Mouse (Mus musculus) WW6 (cell line): ENCODE results near the gene Thy1.

Experiments
- DNase-seq: peaks from one replicate; pipeline ENCODE4 v3.0.0-alpha.2; 2013; ENCODE audit warnings: low read depth, low spot score

Thy1 gene

DNA sequence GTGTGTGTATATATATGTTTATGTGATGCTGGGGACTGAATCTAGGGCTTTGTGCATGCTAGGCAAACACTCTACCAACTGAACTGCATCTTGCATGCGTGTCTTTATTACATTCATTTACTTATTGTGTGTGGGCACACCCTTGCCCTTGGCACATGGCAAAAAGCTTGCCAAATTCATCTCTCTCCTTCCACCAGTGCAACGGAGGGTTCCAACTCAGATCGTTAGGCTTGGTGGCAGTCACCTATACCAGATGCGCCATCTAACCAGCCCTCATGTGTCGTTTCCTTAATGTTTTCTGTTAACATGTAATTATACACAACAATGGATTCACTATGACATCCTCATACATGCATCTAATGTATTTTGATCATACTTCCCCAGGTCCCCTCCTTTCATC is 39.1 kb downstream of the Thy1 start:
- DNase-seq: no peak

GRCm38 (mm10) chr9:44083392-44084121 is 40.4 kb downstream of the Thy1 start:
- DNase-seq: no peak

GRCm38 (mm10) chr9:44084236-44084635 is 41.1 kb downstream of the Thy1 start:
- no peak for DNase-seq

DNA sequence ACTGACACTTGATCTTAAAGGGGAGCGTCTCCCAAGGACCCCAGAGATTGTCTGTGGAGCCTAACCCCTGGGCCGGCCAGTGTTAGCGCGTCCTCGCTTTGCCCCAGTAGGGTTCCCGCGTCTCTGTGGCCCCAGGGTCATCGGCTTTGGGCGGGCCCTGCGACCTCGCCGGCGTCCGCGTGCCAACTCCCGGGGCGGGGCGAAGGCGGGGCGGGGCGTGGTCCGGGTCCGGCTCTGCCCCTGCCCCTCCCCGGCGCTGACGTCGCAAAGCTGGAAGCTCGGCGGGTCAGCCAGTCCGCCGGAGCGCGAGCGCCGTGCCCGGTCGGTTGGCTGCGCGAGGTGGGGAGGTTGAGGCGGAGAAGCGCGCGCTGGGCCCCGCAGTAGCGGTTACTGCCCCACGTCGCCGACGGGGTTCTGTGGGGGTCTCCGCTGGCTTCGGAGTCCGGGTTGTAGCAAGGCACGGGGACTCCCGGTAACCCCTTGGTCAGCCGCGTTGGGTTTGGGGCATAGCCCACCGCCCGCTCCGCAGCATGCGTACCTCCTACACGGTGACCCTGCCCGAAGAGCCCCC is 41.6 kb downstream of the Thy1 start:
- no peak for DNase-seq

GRCm38 (mm10) chr9:44085276-44085675 is 42.1 kb downstream of the Thy1 start:
- no peak for DNase-seq

DNA sequence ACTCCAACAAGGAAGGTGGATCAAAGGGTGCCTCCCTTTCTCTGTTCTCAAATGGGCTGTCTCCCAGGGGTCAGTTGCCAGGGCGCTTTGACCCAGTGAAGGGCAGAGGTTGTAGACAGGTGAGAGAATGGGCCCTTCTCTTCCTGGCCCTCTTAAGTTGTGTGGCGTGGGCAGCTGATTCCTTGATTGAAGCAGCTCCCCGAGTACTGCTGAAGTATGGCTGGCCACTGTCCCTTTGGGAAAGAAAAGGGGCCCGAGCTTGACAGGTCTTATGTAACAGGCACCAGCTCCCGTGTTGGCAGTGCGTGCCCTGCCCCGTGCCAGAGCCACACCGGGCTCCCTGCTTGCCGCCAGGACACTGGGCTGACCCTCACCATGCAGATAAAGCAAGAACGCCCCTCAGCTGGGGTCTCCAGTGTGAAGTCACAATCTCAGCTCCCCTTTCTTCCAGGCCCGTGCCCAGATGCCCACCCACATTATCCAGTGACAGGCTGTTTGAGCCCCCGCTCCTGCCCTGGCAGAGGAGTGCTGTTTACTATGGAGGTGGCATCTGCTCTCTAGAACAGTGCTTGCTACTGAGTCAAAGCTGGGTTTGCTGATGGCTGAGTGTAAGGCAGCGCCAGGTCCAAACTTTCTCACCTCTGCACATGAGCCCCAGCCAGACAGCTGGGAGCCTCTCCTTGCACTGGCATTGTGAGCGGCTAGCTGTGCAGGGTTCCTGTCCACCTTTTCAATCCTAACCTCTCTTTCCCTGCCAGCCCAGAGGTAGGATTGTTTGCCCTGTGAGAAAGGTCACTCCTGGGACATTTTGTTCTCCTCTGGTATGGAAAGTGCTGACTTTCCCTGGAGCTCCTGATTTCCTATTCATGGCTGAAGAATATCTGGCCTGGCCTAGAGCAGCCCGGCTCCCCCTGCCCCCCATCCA is 42.8 kb downstream of the Thy1 start:
- no peak for DNase-seq

DNA sequence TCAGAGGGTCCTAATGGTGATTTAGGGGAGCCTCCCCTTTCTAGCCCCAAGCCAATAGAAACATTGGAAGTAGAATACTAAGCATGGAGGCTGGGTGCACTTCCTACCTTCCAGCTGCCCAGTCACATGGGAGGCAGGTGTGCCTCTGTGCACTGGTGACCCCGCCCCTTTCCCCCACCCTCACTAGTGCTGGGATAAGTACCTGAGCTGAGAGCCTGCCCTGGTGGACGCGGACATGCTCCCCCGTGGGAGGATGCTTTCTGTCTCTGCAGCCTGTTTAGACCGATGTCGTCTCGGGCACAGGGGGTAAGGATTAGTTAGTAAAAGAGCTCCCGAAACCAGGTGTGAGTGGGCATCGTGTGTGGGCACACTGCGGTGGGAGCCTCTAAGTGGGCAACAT is 43.8 kb downstream of the Thy1 start:
- DNase-seq: no peak

- DNase-seq: no peak
Observed at GRCm38 (mm10) chr9:44087761-44088455, 44.7 kb downstream of the Thy1 start.

DNA sequence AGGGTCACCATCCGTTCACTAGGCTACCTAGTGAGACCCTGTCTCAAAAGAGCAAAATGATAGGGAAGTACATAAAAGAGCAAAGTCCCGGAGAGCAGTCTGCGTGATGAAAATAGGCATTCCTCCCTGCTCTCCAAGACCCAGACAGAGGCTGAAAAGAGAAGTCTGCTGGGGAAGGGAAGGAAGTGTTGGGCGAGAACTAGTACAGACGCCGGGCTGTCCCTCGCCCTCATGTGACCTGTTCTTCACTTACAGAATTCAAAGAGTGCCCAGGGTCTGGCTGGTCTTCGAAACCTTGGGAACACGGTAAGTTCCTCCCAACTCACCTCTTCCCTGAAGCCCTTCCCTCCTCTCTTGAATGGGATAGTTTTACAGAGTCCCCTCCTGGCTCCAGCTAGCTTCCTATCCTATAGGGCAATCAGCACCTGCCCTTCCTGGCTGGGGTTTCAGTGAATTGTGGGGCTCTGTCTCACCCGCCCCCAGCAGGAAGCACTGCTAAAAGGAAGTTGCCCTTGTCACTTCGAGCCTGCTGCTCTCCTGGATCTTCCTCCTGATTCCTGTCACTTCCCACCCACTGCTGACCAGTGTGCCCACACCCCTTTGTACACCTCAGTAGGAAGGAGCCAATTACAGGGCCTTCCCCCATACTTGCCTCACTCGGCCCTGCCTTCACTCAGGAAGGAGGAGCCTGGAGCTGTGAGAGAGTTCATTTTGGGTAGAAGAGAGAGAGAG is 45.9 kb downstream of the Thy1 start:
- no peak for DNase-seq

- no peak for DNase-seq
Observed at GRCm38 (mm10) chr9:44093612-44094503, 50.7 kb downstream of the Thy1 start.

- DNase-seq: no peak
Observed at GRCm38 (mm10) chr9:44094737-44095136, 51.6 kb downstream of the Thy1 start.

DNA sequence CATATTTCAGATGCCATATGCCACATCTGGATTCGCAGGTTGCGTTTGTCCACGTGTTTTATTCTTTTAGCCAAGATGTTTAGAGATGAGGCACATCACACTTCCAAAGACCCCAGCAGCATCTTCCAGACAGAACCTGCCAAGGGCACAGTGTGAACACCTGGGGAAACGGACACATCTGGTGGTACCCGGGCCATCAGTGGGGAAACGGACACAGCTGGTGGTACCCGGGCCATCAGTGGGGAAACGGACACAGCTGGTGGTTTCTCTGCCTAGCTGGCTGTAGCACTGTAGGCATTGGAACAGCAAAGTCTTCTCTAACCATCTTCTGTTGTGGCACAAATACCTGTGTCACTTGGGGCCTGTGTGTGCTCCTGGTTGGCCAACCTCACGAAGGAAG is 52.6 kb downstream of the Thy1 start:
- DNase-seq: no peak

DNA sequence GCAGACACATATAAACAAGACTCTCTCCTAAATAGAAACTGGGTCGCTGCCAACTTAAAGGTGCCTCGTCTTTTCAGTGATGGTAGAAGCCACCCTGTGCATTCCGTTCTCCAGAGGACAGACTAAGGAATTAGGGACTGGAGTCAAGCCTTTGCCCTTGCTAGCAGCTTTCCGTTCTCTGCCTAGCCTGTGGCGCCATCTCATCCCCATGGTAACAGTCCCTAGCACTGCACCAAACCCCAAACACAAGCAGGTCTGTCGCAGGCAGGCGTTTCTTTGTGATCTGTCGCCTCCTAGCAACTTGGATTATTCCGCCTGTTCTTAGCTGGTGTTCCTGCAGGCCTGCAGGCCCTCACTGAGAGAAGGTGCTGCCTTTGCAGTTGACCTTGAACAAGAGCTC is 53.4 kb downstream of the Thy1 start:
- DNase-seq: no peak
